Mouse (Mus musculus) lung, adult 2 months (tissue): ENCODE measurements around the gene Adcy10.

Experiments used
- CTCF ChIP-seq: fragments of 200-500 bp; IDR thresholded peaks from 2 replicates; pipeline ENCODE4 v1.5.1; 2011; ENCODE audit warnings: mild to moderate bottlenecking, low read length, control low read depth; ENCODE audit not compliant: insufficient read depth
- POLR2A ChIP-seq: fragments of 200-500 bp; IDR thresholded peaks from 2 replicates; pipeline ENCODE4 v1.6.1; 2011; ENCODE audit warnings: low read depth, mild to moderate bottlenecking, control low read depth, low read length, borderline replicate concordance; ENCODE audit errors: extremely low read depth

DNA sequence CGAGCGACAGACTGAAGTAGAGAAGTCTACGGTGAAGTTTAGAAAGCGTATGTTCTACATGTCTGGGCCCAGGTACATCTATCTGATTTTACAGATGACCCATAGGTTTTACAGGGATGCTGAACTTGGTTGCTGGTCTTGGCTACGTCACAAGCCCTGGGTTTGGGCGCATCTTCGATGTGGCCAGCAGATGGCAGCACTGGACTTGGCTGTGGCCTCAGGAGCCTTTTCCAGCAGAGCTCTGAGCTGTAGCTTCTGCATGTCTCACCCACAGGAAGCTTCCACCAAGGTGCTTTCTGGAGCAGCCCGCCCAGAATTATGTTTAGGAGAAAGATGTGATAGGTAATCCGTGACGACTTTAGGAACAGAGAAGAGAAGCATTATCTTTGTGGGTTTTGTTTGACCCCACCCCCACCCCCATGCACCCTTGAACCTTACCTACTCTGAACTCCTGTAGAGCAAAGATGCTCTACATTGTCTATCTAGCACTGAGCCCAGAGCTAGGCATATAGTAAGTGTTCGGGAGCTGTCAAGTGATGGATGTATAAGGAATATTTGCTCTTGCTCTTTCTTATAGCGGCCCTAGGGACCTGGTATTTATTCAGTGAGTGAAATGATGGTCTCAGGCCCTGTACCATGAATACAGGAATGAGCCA lies 98.7 kb downstream of the Adcy10 start:
- TF ChIP-seq CTCF (peak; percentile 99), POLR2A (no peak)
